Mouse (Mus musculus): ENCODE measurements around the gene Tusc2.

The Tusc2 gene

GRCm38 (mm10) chr9:107612191-107612944, 49.3 kb downstream of the Tusc2 start:
- DNase-seq: peak; percentile 98

GRCm38 (mm10) chr9:107612945-107613569, 50.0 kb downstream of the Tusc2 start:
- DNase-seq: no peak

- no peak for DNase-seq
These were observed 52.0 kb downstream of the Tusc2 start for GRCm38 (mm10) chr9:107615035-107615434.
